Mouse (Mus musculus) myocyte (in vitro differentiated cells): ENCODE data around the gene Npc1l1.

Experiments used
- CEBPB ChIP-seq: IDR thresholded peaks from 2 replicates; pipeline ENCODE4 v1.6.1; 2011; ENCODE audit warnings: mild to moderate bottlenecking, moderate library complexity; ENCODE audit not compliant: poor library complexity, insufficient read depth, severe bottlenecking
- E2F4 ChIP-seq: IDR thresholded peaks from one replicate; pipeline ENCODE4 v1.6.1; 2011; ENCODE audit warnings: mild to moderate bottlenecking, control low read depth, moderate library complexity; ENCODE audit not compliant: insufficient read depth
- MAX ChIP-seq: IDR thresholded peaks from one replicate; pipeline ENCODE4 v1.6.1; 2011; ENCODE audit warnings: low read depth, mild to moderate bottlenecking, control low read depth
- MYOD1 ChIP-seq, 3 experiments: IDR thresholded peaks; one replicate each; pipeline ENCODE4 v1.6.1; 2011; ENCODE audit warnings: control low read depth in 2 of 3, low read depth in 2 of 3, mild to moderate bottlenecking in 2 of 3, moderate library complexity in 1 of 3; ENCODE audit not compliant: insufficient read length in 2 of 3, control insufficient read depth in 1 of 3
- MYOG ChIP-seq, 3 experiments: IDR thresholded peaks; one replicate each; pipeline ENCODE4 v1.6.1; 2011; ENCODE audit warnings: control low read depth in 2 of 3, low read depth in 2 of 3, mild to moderate bottlenecking in 2 of 3; ENCODE audit not compliant: insufficient read length in 2 of 3, control insufficient read depth in 1 of 3, insufficient read depth in 1 of 3
- POLR2A ChIP-seq: IDR thresholded peaks from one replicate; pipeline ENCODE4 v1.6.1; 2011; ENCODE audit warnings: low read depth, mild to moderate bottlenecking, control low read depth, moderate library complexity; ENCODE audit not compliant: insufficient read length
- POLR2AphosphoS2 ChIP-seq: IDR thresholded peaks from one replicate; pipeline ENCODE4 v1.6.1; 2011; ENCODE audit warnings: low read depth, control low read depth; ENCODE audit not compliant: insufficient read length
- REST ChIP-seq: IDR thresholded peaks from one replicate; pipeline ENCODE4 v1.6.1; 2011; ENCODE audit warnings: mild to moderate bottlenecking, control low read depth, moderate library complexity; ENCODE audit not compliant: insufficient read depth, insufficient read length
- SRF ChIP-seq: IDR thresholded peaks from one replicate; pipeline ENCODE4 v1.6.1; 2011; ENCODE audit warnings: low read depth; ENCODE audit not compliant: control insufficient read depth, insufficient read length
- TCF12 ChIP-seq: IDR thresholded peaks from one replicate; pipeline ENCODE4 v1.6.1; 2011; ENCODE audit warnings: mild to moderate bottlenecking, control low read depth; ENCODE audit not compliant: poor library complexity, insufficient read depth, severe bottlenecking
- TCF3 ChIP-seq: IDR thresholded peaks from one replicate; pipeline ENCODE4 v1.6.1; 2011; ENCODE audit warnings: low read depth, control low read depth; ENCODE audit not compliant: insufficient read length
- USF1 ChIP-seq: IDR thresholded peaks from one replicate; pipeline ENCODE4 v1.6.1; 2011; ENCODE audit warnings: low read depth, mild to moderate bottlenecking, control low read depth, moderate library complexity

DNA sequence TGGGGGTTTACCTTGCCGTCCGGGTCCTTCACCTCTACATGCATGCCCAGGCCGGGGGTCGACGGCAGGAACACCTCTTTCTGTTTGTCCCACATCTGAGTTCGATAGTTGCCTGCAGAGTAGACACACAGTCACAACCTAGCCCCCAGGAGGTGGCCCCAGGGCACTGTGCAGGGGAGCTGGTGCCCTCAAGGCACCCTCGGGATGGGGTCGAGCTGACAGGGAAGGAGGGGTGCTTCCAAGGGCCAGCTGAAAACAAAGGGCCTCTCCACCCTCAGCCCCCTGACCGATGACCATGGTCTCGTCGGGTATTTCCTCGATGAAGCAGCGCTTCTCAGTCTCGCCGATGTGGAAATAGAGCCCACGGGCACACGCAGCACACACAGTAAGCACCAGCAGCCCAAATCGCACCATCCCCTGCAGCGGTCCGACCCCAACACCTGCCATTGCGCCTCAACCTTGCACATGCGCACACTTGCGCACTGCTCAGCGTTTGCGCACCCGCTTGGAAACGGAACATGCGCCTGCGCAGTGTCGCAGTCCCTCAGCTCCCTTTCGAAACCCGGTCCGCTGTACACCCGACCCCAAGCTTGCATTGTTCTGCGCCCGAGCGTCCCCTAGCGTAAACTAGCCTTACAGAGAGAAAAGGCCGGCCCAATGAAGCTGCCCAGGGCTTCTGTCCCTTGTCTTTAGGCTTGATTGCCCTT, 44.6 kb upstream of the Npc1l1 start, which contains the start of gene Tmed4:
- TF ChIP-seq POLR2A (peak; percentile 100), TCF12 (no peak), MAX (no peak), SRF (peak; percentile 75), REST (peak; percentile 48), POLR2AphosphoS2 (peak; percentile 100), MYOG (IDR thresholded peaks at IDR 0.05; ENCODE audit: control insufficient read depth in 1 of 3, insufficient read depth in 1 of 3, insufficient read length in 2 of 3, low read depth in 2 of 3) (peak in 2 of 3 experiments; percentile 88 to 95), CEBPB (no peak), USF1 (no peak), MYOD1 (IDR thresholded peaks at IDR 0.05; ENCODE audit: control insufficient read depth in 1 of 3, insufficient read length in 2 of 3, low read depth in 2 of 3) (peak; percentile 37 to 100 (median 98)), E2F4 (no peak), TCF3 (peak; percentile 61)
